Mouse (Mus musculus) forebrain, embryonic 15.5 days (tissue): ENCODE measurements around the gene Sestd1. TPM values are rescaled to one million over a fixed set of nuclear protein-coding genes. Genes with fewer than 3 reads are reported as not detected.

Experiments
- ATAC-seq: fragments of 200-750 bp; cut with Nextera tagmentation; replicated peaks from 2 replicates; pipeline ENCODE4 v1.8.0; 2017; ENCODE audit warnings: mild to moderate bottlenecking, moderate TSS enrichment, moderate library complexity
- H3K27ac ChIP-seq: fragments of 300-500 bp; sonication (generic); replicated peaks from 2 replicates; pipeline ENCODE4 v1.5.1; 2015; ENCODE audit warnings: mild to moderate bottlenecking, inconsistent platforms
- H3K27me3 ChIP-seq: fragments of 300-500 bp; sonication (generic); 2 replicates; pipeline ENCODE4 v1.6.1; 2015; ENCODE audit warnings: inconsistent platforms
- H3K36me3 ChIP-seq: fragments of 300-500 bp; sonication (generic); 2 replicates; pipeline ENCODE4 v1.6.1; 2015; ENCODE audit warnings: mild to moderate bottlenecking, inconsistent platforms
- H3K4me1 ChIP-seq: fragments of 300-500 bp; sonication (generic); 2 replicates; pipeline ENCODE4 v1.6.1; 2015; ENCODE audit warnings: inconsistent platforms
- H3K4me2 ChIP-seq: fragments of 300-500 bp; sonication (generic); replicated peaks from 2 replicates; pipeline ENCODE4 v1.6.1; 2015; ENCODE audit warnings: mild to moderate bottlenecking, inconsistent platforms
- H3K4me3 ChIP-seq: fragments of 300-500 bp; sonication (generic); 2 replicates; pipeline ENCODE4 v1.5.1; 2015; ENCODE audit warnings: mild to moderate bottlenecking, inconsistent platforms
- H3K9ac ChIP-seq: fragments of 300-500 bp; sonication (generic); replicated peaks from 2 replicates; pipeline ENCODE4 v1.6.1; 2015; ENCODE audit warnings: mild to moderate bottlenecking, inconsistent platforms
- H3K9me3 ChIP-seq: fragments of 300-500 bp; sonication (generic); 2 replicates; pipeline ENCODE4 v1.6.1; 2016; ENCODE audit warnings: inconsistent platforms
- WGBS: fragments of 180-500 bp; shearing (Covaris S2); methylation state at CpG from one replicate; pipeline ENCODE4 v1.1.7; 2015; ENCODE audit warnings: mixed read lengths; 5-methylcytosine and 5-hydroxymethylcytosine counted together
- polyA plus RNA-seq: library from polyadenylated mRNA; unstranded; fragments of >200 nt; fragmentation: Nextera tagmentation; extraction: Ambion mirVana; gene quantifications from 2 replicates; pipeline ENCODE4 v1.2.1, GENCODE M21; 2015

Sestd1 gene
- polyA plus RNA-seq, 1 experiment from 2014 or later, result 40.5 TPM

GRCm38 (mm10) chr2:77268612-77269239 is 11.7 kb downstream of the Sestd1 start:
- Histone ChIP-seq H3K36me3 (no peaks in the 10 kb centered on the region), H3K4me3 (no peak overlapping the region), H3K27me3 (no peaks in the 10 kb centered on the region), H3K27ac (0 out of 2 replicates have a peak overlapping the region, but pooled peaks have one; percentile 10), H3K4me1 (peaks cover 24% of the 10 kb centered on the region), H3K9ac (no peak overlapping the region), H3K9me3 (no peaks in the 10 kb centered on the region), H3K4me2 (no peak overlapping the region)
- WGBS, result 88% methylated on average over 5 of the region's 5 CpGs
- no peak for ATAC-seq

- no peak overlapping the region for H3K4me3 ChIP-seq
- no peaks in the 10 kb centered on the region for H3K27me3 ChIP-seq
- H3K36me3 ChIP-seq, result no peaks in the 10 kb centered on the region
- no peak overlapping the region for H3K4me2 ChIP-seq
- ATAC-seq, result no peak
- no peak overlapping the region for H3K9ac ChIP-seq
- H3K27ac ChIP-seq, result no peak overlapping the region
- peaks cover 37% of the 10 kb centered on the region for H3K4me1 ChIP-seq
- no peaks in the 10 kb centered on the region for H3K9me3 ChIP-seq
- 95% methylated on average over 2 of the region's 2 CpGs for WGBS
These were observed 13.5 kb downstream of the Sestd1 start for GRCm38 (mm10) chr2:77266931-77267330.

GRCm38 (mm10) chr2:77266011-77266410 is 14.4 kb downstream of the Sestd1 start:
- WGBS, result 80% methylated on average over 3 of the region's 3 CpGs
- ATAC-seq, result no peak
- H3K4me2 ChIP-seq, result no peak overlapping the region
- H3K9me3 ChIP-seq, result no peaks in the 10 kb centered on the region
- H3K27ac ChIP-seq, result no peak overlapping the region
- no peaks in the 10 kb centered on the region for H3K36me3 ChIP-seq
- H3K9ac ChIP-seq, result no peak overlapping the region
- peaks cover 37% of the 10 kb centered on the region for H3K4me1 ChIP-seq
- no peaks in the 10 kb centered on the region for H3K27me3 ChIP-seq
- no peak overlapping the region for H3K4me3 ChIP-seq

DNA sequence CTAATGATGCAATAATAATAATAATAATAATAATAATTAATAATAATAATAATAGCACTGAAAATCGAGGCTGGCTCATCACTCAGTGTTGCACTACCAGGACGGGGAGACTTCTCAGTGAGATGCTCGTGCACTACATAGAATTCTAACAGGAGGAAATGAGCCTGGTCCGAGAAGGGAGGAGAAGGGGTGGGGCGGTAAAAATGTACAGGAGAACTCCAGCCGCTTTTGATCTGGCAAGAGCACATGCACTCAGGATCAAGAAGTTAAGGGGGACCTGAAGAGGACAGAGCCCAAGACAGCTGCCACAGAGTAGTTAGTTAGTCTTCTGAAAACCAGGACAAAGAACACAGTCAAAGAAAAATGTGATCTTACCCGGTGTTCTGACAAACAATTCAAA is 15.1 kb downstream of the Sestd1 start:
- no peaks in the 10 kb centered on the region for H3K36me3 ChIP-seq
- no peak overlapping the region for H3K4me2 ChIP-seq
- ATAC-seq, result no peak
- no peak overlapping the region for H3K4me3 ChIP-seq
- H3K27ac ChIP-seq, result no peak overlapping the region
- no peaks in the 10 kb centered on the region for H3K27me3 ChIP-seq
- no peak overlapping the region for H3K9ac ChIP-seq
- peaks cover 33% of the 10 kb centered on the region for H3K4me1 ChIP-seq
- no peaks in the 10 kb centered on the region for H3K9me3 ChIP-seq
- WGBS, result 79% methylated on average over 7 of the region's 7 CpGs

GRCm38 (mm10) chr2:77264550-77264949 is 15.8 kb downstream of the Sestd1 start:
- no peak overlapping the region for H3K27ac ChIP-seq
- no peak overlapping the region for H3K4me2 ChIP-seq
- no peaks in the 10 kb centered on the region for H3K27me3 ChIP-seq
- no peaks in the 10 kb centered on the region for H3K36me3 ChIP-seq
- H3K4me3 ChIP-seq, result no peak overlapping the region
- no peak for ATAC-seq
- H3K9ac ChIP-seq, result no peak overlapping the region
- H3K4me1 ChIP-seq, result peaks cover 33% of the 10 kb centered on the region
- no peaks in the 10 kb centered on the region for H3K9me3 ChIP-seq
- 78% methylated on average over 6 of the region's 6 CpGs for WGBS

- peak; percentile 52; the same call in 1 of the 2 replicates for ATAC-seq
- Histone ChIP-seq H3K4me2 (no peak overlapping the region), H3K4me3 (no peak overlapping the region), H3K9ac (no peak overlapping the region), H3K27me3 (no peaks in the 10 kb centered on the region), H3K36me3 (no peaks in the 10 kb centered on the region), H3K4me1 (peaks cover 33% of the 10 kb centered on the region), H3K9me3 (no peaks in the 10 kb centered on the region), H3K27ac (no peak overlapping the region)
- WGBS, result 48% methylated on average over 11 of the region's 11 CpGs
These were observed 16.6 kb downstream of the Sestd1 start for GRCm38 (mm10) chr2:77263477-77264435.

DNA sequence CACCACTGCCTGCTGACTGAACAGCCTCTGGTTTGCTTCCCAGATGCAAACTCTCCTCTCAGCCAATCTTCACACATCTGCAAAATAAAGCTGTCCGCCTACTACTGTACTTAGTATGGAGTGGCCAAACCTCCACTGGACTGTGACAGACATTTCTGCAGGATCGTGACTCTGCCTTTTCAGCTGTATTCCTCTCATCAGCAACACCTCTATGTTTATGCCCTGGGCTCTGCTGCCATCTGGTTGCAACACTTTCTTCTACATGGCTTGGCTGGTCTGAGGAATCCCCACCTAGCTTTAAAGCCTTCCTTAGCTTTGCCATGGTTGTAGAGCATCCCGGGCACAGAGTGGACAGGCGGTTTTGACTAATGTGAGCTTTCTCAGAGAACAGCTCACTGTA is 20.3 kb downstream of the Sestd1 start:
- Histone ChIP-seq H3K27me3 (no peaks in the 10 kb centered on the region), H3K4me3 (no peak overlapping the region), H3K4me1 (peaks cover 31% of the 10 kb centered on the region), H3K4me2 (no peak overlapping the region), H3K27ac (no peak overlapping the region), H3K9me3 (no peaks in the 10 kb centered on the region), H3K36me3 (no peaks in the 10 kb centered on the region; the same call in 1 of the 2 replicates), H3K9ac (no peak overlapping the region)
- ATAC-seq, result no peak
- WGBS, result 85% methylated on average over 4 of the region's 4 CpGs

DNA sequence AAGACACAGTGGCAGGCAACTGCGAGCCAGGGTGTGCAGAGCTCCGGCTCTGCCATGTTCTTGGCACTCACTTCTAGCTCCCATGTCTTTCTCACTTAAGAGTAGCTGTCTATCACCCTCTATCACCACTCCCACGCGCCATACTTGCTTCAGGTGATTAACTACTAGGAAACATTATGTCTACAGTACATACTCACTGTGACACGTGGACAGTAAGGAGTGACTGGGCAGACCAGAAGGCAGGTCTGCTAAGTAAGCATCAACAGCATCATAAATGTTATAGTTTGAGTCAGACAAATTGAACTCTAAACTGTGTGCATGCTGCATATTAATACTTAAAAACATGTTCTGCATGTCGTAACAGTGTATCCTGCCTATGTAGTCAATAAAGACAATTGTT is 27.2 kb downstream of the Sestd1 start:
- H3K4me2 ChIP-seq, result no peak overlapping the region
- H3K9ac ChIP-seq, result no peak overlapping the region
- peaks cover 18% of the 10 kb centered on the region for H3K4me1 ChIP-seq
- WGBS, result 77% methylated on average over 6 of the region's 6 CpGs
- no peaks in the 10 kb centered on the region for H3K9me3 ChIP-seq
- ATAC-seq, result peak; percentile 38; the same call in 1 of the 2 replicates
- no peak overlapping the region for H3K4me3 ChIP-seq
- H3K36me3 ChIP-seq, result no peaks in the 10 kb centered on the region; the same call in 1 of the 2 replicates
- H3K27ac ChIP-seq, result no peak overlapping the region
- H3K27me3 ChIP-seq, result no peaks in the 10 kb centered on the region

- Histone ChIP-seq H3K27ac (no peak overlapping the region), H3K4me1 (peaks cover 12% of the 10 kb centered on the region), H3K27me3 (no peaks in the 10 kb centered on the region), H3K9me3 (no peaks in the 10 kb centered on the region), H3K36me3 (no peaks in the 10 kb centered on the region; the same call in 1 of the 2 replicates), H3K4me3 (no peak overlapping the region), H3K9ac (no peak overlapping the region), H3K4me2 (no peak overlapping the region)
- 95% methylated on average over 6 of the region's 6 CpGs for WGBS
- no peak for ATAC-seq
These were observed 28.7 kb downstream of the Sestd1 start for GRCm38 (mm10) chr2:77251736-77252135.

GRCm38 (mm10) chr2:77249771-77250681 is 30.4 kb downstream of the Sestd1 start:
- peaks cover under 1% of the 10 kb centered on the region; the same call in 1 of the 2 replicates for H3K36me3 ChIP-seq
- 37% methylated on average over 8 of the region's 8 CpGs for WGBS
- H3K9ac ChIP-seq, result no peak overlapping the region
- peaks cover 18% of the 10 kb centered on the region for H3K4me1 ChIP-seq
- H3K9me3 ChIP-seq, result no peaks in the 10 kb centered on the region
- H3K4me3 ChIP-seq, result no peak overlapping the region
- no peaks in the 10 kb centered on the region for H3K27me3 ChIP-seq
- no peak for ATAC-seq
- no peak overlapping the region for H3K27ac ChIP-seq
- H3K4me2 ChIP-seq, result no peak overlapping the region

GRCm38 (mm10) chr2:77248416-77248815 is 32.0 kb downstream of the Sestd1 start:
- H3K9ac ChIP-seq, result no peak overlapping the region
- no peak overlapping the region for H3K4me2 ChIP-seq
- 83% methylated on average over 1 of the region's 1 CpGs for WGBS
- H3K4me3 ChIP-seq, result no peak overlapping the region
- H3K9me3 ChIP-seq, result no peaks in the 10 kb centered on the region
- no peak for ATAC-seq
- H3K27me3 ChIP-seq, result no peaks in the 10 kb centered on the region
- H3K36me3 ChIP-seq, result peaks cover 12% of the 10 kb centered on the region
- H3K4me1 ChIP-seq, result peaks cover 18% of the 10 kb centered on the region
- H3K27ac ChIP-seq, result no peak overlapping the region
